In genomic region chr11:96849145-96849544, GRCm38 (mm10) we compare ENCODE assay signal across 8 mouse cellular contexts. TPM values are rescaled to one million over a fixed set of nuclear protein-coding genes. Genes with fewer than 3 reads are reported as not detected.
DNase-seq lines count a peak whose midpoint lies in the region; ATAC-seq and TF ChIP-seq lines count a peak whose summit lies in the region.
"Not testable (repeated sequence)": the region's sequence is repeated elsewhere in the genome, so short reads cannot be mapped to it uniquely, and the experiment has no call there.

No protein-coding gene starts in this region.

- TF ChIP-seq CTCF in MEL (IDR thresholded peaks at IDR 0.05 in 2 of 3, conservative IDR thresholded peaks at IDR 0.05 in 1 of 3; ENCODE audit: control insufficient read depth in 1 of 3, insufficient read depth in 1 of 3, low read depth in 2 of 3, low read length in 3 of 3, poor library complexity in 1 of 3, severe bottlenecking in 1 of 3), result not testable (repeated sequence)

- peak overlapping the region; percentile 56; a peak in 3 of 4 replicates for H3K4me3 ChIP-seq in MEL (ENCODE audit: control insufficient read depth in 1 of 2, insufficient read depth in 1 of 2, low read depth in 2 of 2, low read length in 2 of 2)
- H3K4me3 ChIP-seq in forebrain, embryonic 10.5 days, result peak overlapping the region; percentile 78
- peak overlapping the region; percentile 75 for H3K4me3 ChIP-seq in heart, embryonic 11.5 days (ENCODE audit: low read depth, low read length)
- H3K4me3 ChIP-seq in hindbrain, embryonic 14.5 days (replicated peaks; ENCODE audit: low read length), result not testable (repeated sequence)
- H3K4me3 ChIP-seq in kidney, embryonic 16.5 days (ENCODE audit: low read length), result peak overlapping the region; percentile 52
- peak overlapping the region; percentile 58 for H3K4me3 ChIP-seq in liver, embryonic 12.5 days
- peak overlapping the region; percentile 80 for H3K4me3 ChIP-seq in midbrain, embryonic 10.5 days
- H3K4me3 ChIP-seq in stomach, embryonic 14.5 days (ENCODE audit: low read depth, low read length), result peak overlapping the region; percentile 63

- not testable (repeated sequence) for DNase-seq in MEL (ENCODE audit: low read depth, low spot score); forebrain, embryonic 10.5 days (ENCODE audit: extremely low spot score, low spot score); hindbrain, embryonic 14.5 days (ENCODE audit: low spot score); midbrain, embryonic 10.5 days (ENCODE audit: low spot score)

- TF ChIP-seq POLR2A in MEL (IDR thresholded peaks at IDR 0.05; ENCODE audit: control insufficient read depth in 1 of 2, insufficient read depth in 1 of 2, low read depth in 1 of 2, low read length in 2 of 2, poor library complexity in 1 of 2), result not testable (repeated sequence)

- H3K27me3 ChIP-seq in MEL (ENCODE audit: control insufficient read depth in 1 of 2, insufficient read depth in 2 of 2, low read length in 2 of 2); heart, embryonic 11.5 days (ENCODE audit: control insufficient read depth, insufficient read depth, low read length); kidney, embryonic 16.5 days (ENCODE audit: insufficient read depth, low read length); stomach, embryonic 14.5 days (ENCODE audit: control insufficient read depth, insufficient read depth, low read length): not testable (repeated sequence)
- peaks cover 18% of the 10 kb centered on the region for H3K27me3 ChIP-seq in forebrain, embryonic 10.5 days (ENCODE audit: poor library complexity, severe bottlenecking)
- peaks cover 11% of the 10 kb centered on the region for H3K27me3 ChIP-seq in hindbrain, embryonic 14.5 days (ENCODE audit: control insufficient read depth, insufficient read depth, low read length)
- peaks cover 37% of the 10 kb centered on the region for H3K27me3 ChIP-seq in liver, embryonic 12.5 days (replicated peaks)
- peaks cover 17% of the 10 kb centered on the region for H3K27me3 ChIP-seq in midbrain, embryonic 10.5 days (ENCODE audit: low read depth, poor library complexity, severe bottlenecking)

- H3K27ac ChIP-seq in MEL (ENCODE audit: control insufficient read depth, low read depth, low read length); heart, embryonic 11.5 days (ENCODE audit: low read depth, low read length); hindbrain, embryonic 14.5 days; kidney, embryonic 16.5 days (ENCODE audit: low read length); liver, embryonic 12.5 days; stomach, embryonic 14.5 days (ENCODE audit: low read length): not testable (repeated sequence)
- peak overlapping the region; percentile 82; the same call in 1 of the 2 replicates for H3K27ac ChIP-seq in forebrain, embryonic 10.5 days
- H3K27ac ChIP-seq in midbrain, embryonic 10.5 days (replicated peaks), result peak overlapping the region; percentile 82; the same call in 1 of the 2 replicates

- not testable (repeated sequence) for TF ChIP-seq EP300 in MEL (IDR thresholded peaks at IDR 0.05; ENCODE audit: low read depth in 1 of 2, low read length in 2 of 2)

- TF ChIP-seq RAD21 in MEL (IDR thresholded peaks at IDR 0.05; ENCODE audit: low read depth, low read length), result not testable (repeated sequence)

- H3K79me2 ChIP-seq in MEL (ENCODE audit: control insufficient read depth, insufficient read depth, low read length, poor library complexity), result not testable (repeated sequence)

- ATAC-seq in heart, embryonic 11.5 days (replicated peaks; ENCODE audit: insufficient number of reproducible peaks, low FRiP score, low TSS enrichment); hindbrain, embryonic 14.5 days (ENCODE audit: low FRiP score); kidney, embryonic 16.5 days (ENCODE audit: low FRiP score, low TSS enrichment); liver, embryonic 12.5 days; stomach, embryonic 14.5 days (ENCODE audit: insufficient number of reproducible peaks, insufficient read depth, low FRiP score, low read depth): not testable (repeated sequence)

- H3K9me3 ChIP-seq in MEL (replicated peaks; ENCODE audit: insufficient read depth, low read length); forebrain, embryonic 10.5 days; heart, embryonic 11.5 days (replicated peaks; ENCODE audit: control insufficient read depth, low read length); hindbrain, embryonic 14.5 days (ENCODE audit: control insufficient read depth, low read length); kidney, embryonic 16.5 days (ENCODE audit: low read length); liver, embryonic 12.5 days (replicated peaks); midbrain, embryonic 10.5 days (replicated peaks); stomach, embryonic 14.5 days (ENCODE audit: control insufficient read depth, low read depth, low read length): not testable (repeated sequence)

- 75% methylated on average over 5 of the region's 5 CpGs for WGBS in forebrain, embryonic 10.5 days
- WGBS in heart, embryonic 11.5 days (ENCODE audit: insufficient replicate concordance), result 70% methylated on average over 5 of the region's 5 CpGs
- 67% methylated on average over 5 of the region's 5 CpGs for WGBS in hindbrain, embryonic 14.5 days
- 77% methylated on average over 5 of the region's 5 CpGs for WGBS in kidney, embryonic 16.5 days
- WGBS in liver, embryonic 12.5 days (ENCODE audit: insufficient replicate concordance), result 55% methylated on average over 5 of the region's 5 CpGs
- WGBS in midbrain, embryonic 10.5 days, result 71% methylated on average over 5 of the region's 5 CpGs
- 69% methylated on average over 5 of the region's 5 CpGs for WGBS in stomach, embryonic 14.5 days

- not testable (repeated sequence) for H3K9ac ChIP-seq in MEL (ENCODE audit: control insufficient read depth, low read depth, low read length, poor library complexity, severe bottlenecking); hindbrain, embryonic 14.5 days; liver, embryonic 12.5 days; stomach, embryonic 14.5 days (replicated peaks; ENCODE audit: low read depth, low read length)
- peak overlapping the region; percentile 85; the same call in 1 of the 2 replicates for H3K9ac ChIP-seq in heart, embryonic 11.5 days (ENCODE audit: low read depth, low read length)
- peak overlapping the region; percentile 82 for H3K9ac ChIP-seq in kidney, embryonic 16.5 days (replicated peaks; ENCODE audit: low read length)

- H3K36me3 ChIP-seq in MEL (ENCODE audit: control insufficient read depth in 1 of 2, insufficient read depth in 2 of 2, low read length in 2 of 2); forebrain, embryonic 10.5 days (replicated peaks); heart, embryonic 11.5 days (ENCODE audit: control insufficient read depth, insufficient read depth, low read length); hindbrain, embryonic 14.5 days (replicated peaks; ENCODE audit: control insufficient read depth, insufficient read depth); kidney, embryonic 16.5 days (ENCODE audit: insufficient read depth, low read length); liver, embryonic 12.5 days; midbrain, embryonic 10.5 days; stomach, embryonic 14.5 days (ENCODE audit: control insufficient read depth, insufficient read depth, low read length): not testable (repeated sequence)

- H3K4me2 ChIP-seq in heart, embryonic 11.5 days, result peak overlapping the region; percentile 94
- peak overlapping the region; percentile 60 for H3K4me2 ChIP-seq in hindbrain, embryonic 14.5 days (replicated peaks)
- H3K4me2 ChIP-seq in kidney, embryonic 16.5 days (replicated peaks; ENCODE audit: low read depth, low read length), result peak overlapping the region; percentile 65
- peak overlapping the region; percentile 82 for H3K4me2 ChIP-seq in liver, embryonic 12.5 days
- peak overlapping the region; percentile 76 for H3K4me2 ChIP-seq in stomach, embryonic 14.5 days (replicated peaks; ENCODE audit: low read depth, low read length)

- H3K4me1 ChIP-seq in MEL (ENCODE audit: control insufficient read depth in 1 of 2, insufficient read depth in 2 of 2, low read length in 2 of 2); heart, embryonic 11.5 days (ENCODE audit: control insufficient read depth, insufficient read depth, low read length); hindbrain, embryonic 14.5 days (replicated peaks; ENCODE audit: control insufficient read depth, insufficient read depth, low read length); stomach, embryonic 14.5 days (ENCODE audit: control insufficient read depth, insufficient read depth, low read length): not testable (repeated sequence)
- H3K4me1 ChIP-seq in forebrain, embryonic 10.5 days, result peaks cover 29% of the 10 kb centered on the region
- peaks cover 13% of the 10 kb centered on the region for H3K4me1 ChIP-seq in kidney, embryonic 16.5 days (ENCODE audit: insufficient read depth, low read length)
- peaks cover 12% of the 10 kb centered on the region for H3K4me1 ChIP-seq in liver, embryonic 12.5 days
- H3K4me1 ChIP-seq in midbrain, embryonic 10.5 days, result peaks cover 22% of the 10 kb centered on the region

RNA-seq across cellular contexts. Expression of gene Copz2, which starts 0.5 kb away (rescaled TPM):
- 0.95 and 2.1 TPM in 2 replicates for total RNA-seq in MEL (2012; rRNA removed)
- 1 to 10 TPM in 1 of 2 experiments, not detected in 1; 6.3 TPM for polyA plus RNA-seq in MEL (2012; ENCODE audit: insufficient read depth in 1 of 2, insufficient read length in 2 of 2, low read depth in 1 of 2, low replicate concordance in 2 of 2, missing spikeins in 1 of 2)
- polyA plus RNA-seq in forebrain, embryonic 10.5 days (2016; fragmentation: Nextera tagmentation; extraction: Ambion mirVana), result 25.1 and 25.6 TPM in 2 replicates
- 102 and 105 TPM in 2 replicates for polyA plus RNA-seq in heart, embryonic 11.5 days (2014; fragmentation: Nextera tagmentation; extraction: Ambion mirVana)
- 23.1 and 29.7 TPM in 2 replicates for polyA plus RNA-seq in hindbrain, embryonic 14.5 days (2014; fragmentation: Nextera tagmentation; extraction: Ambion mirVana)
- 115 and 117 TPM in 2 replicates for polyA plus RNA-seq in kidney, embryonic 16.5 days (2015; fragmentation: Nextera tagmentation; extraction: Ambion mirVana)
- 25.6 and 26.7 TPM in 2 replicates for polyA plus RNA-seq in liver, embryonic 12.5 days (2016; fragmentation: Nextera tagmentation; extraction: Ambion mirVana)
- polyA plus RNA-seq in midbrain, embryonic 10.5 days (2016; fragmentation: Nextera tagmentation; extraction: Ambion mirVana), result 44.9 and 46.1 TPM in 2 replicates
- polyA plus RNA-seq in stomach, embryonic 14.5 days (2014; fragmentation: Nextera tagmentation; extraction: Ambion mirVana), result 136 and 141 TPM in 2 replicates

RNA-seq across cellular contexts. Expression of gene Nfe2l1, which starts 19.4 kb away (rescaled TPM):
- 44.8 and 47.0 TPM in 2 replicates for total RNA-seq in MEL (2012; rRNA removed)
- polyA plus RNA-seq in MEL (2012; ENCODE audit: insufficient read depth in 1 of 2, insufficient read length in 2 of 2, low read depth in 1 of 2, low replicate concordance in 2 of 2, missing spikeins in 1 of 2), result 10 to 100 TPM; 37.5 to 66.5 TPM
- 64.7 and 66.0 TPM in 2 replicates for polyA plus RNA-seq in forebrain, embryonic 10.5 days (2016; fragmentation: Nextera tagmentation; extraction: Ambion mirVana)
- polyA plus RNA-seq in heart, embryonic 11.5 days (2014; fragmentation: Nextera tagmentation; extraction: Ambion mirVana), result 36.5 and 44.0 TPM in 2 replicates
- 49.3 and 54.7 TPM in 2 replicates for polyA plus RNA-seq in hindbrain, embryonic 14.5 days (2014; fragmentation: Nextera tagmentation; extraction: Ambion mirVana)
- 93.9 and 96.8 TPM in 2 replicates for polyA plus RNA-seq in kidney, embryonic 16.5 days (2015; fragmentation: Nextera tagmentation; extraction: Ambion mirVana)
- 26.7 and 32.4 TPM in 2 replicates for polyA plus RNA-seq in liver, embryonic 12.5 days (2016; fragmentation: Nextera tagmentation; extraction: Ambion mirVana)
- 71.9 and 78.0 TPM in 2 replicates for polyA plus RNA-seq in midbrain, embryonic 10.5 days (2016; fragmentation: Nextera tagmentation; extraction: Ambion mirVana)
- polyA plus RNA-seq in stomach, embryonic 14.5 days (2014; fragmentation: Nextera tagmentation; extraction: Ambion mirVana), result 30.4 and 36.4 TPM in 2 replicates
